Mouse (Mus musculus): ENCODE data around the gene Fut2.

DNA sequence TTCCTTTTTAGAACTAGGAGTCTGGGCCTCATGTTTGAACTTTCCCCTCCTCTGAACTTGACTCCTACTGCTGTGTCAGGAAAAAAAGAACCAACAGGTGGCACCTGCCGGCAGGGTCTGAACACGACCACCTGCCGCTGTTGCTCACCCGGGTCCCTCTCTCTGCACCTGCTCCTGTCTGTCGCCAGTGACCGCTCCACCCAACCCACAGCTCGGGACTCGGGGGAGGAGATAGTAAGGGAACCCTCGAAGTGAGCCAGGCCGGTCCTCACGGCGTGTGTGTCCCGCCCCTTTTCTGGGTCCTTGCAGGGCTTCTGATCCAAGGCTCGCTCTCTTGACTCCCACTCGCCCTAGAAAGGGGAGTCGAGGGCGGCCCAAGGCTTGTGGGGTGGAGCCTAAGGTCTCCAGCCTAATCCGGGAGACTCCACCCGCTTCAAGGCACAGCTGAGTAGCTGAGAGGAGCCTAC, 26.6 kb downstream of the Fut2 start, which contains the start of gene Mamstr:
- no peak for TF ChIP-seq CTCF (conservative IDR thresholded peaks at IDR 0.05; ENCODE audit: low read length)
- no peak for TF ChIP-seq NANOG (IDR thresholded peaks at IDR 0.05; ENCODE audit: borderline replicate concordance, low read length)
- TF ChIP-seq POU5F1 (IDR thresholded peaks at IDR 0.05; ENCODE audit: borderline replicate concordance, low read length), result no peak
